Mouse (Mus musculus) hindbrain, postnatal 0 days (tissue): ENCODE results near the gene Satl1. TPM values are rescaled to one million over a fixed set of nuclear protein-coding genes. Genes with fewer than 3 reads are reported as not detected.

ENCODE experiments used
- ATAC-seq: fragments of 200-750 bp; cut with Nextera tagmentation; 2 replicates; pipeline ENCODE4 v1.8.0; 2017; ENCODE audit warnings: mild to moderate bottlenecking, moderate TSS enrichment, moderate library complexity
- DNase-seq: peaks from one replicate; pipeline ENCODE4 v3.0.0-alpha.2; 2015; ENCODE audit warnings: low spot score
- H3K27ac ChIP-seq: fragments of 300-500 bp; sonication (generic); 2 replicates; pipeline ENCODE4 v1.5.1; 2014; ENCODE audit warnings: mild to moderate bottlenecking
- H3K27me3 ChIP-seq: fragments of 300-500 bp; sonication (generic); 2 replicates; pipeline ENCODE4 v1.6.1; 2014; ENCODE audit warnings: low read length, mixed read lengths; ENCODE audit not compliant: insufficient read depth
- H3K36me3 ChIP-seq: fragments of 300-500 bp; sonication (generic); 2 replicates; pipeline ENCODE4 v1.6.1; 2014; ENCODE audit warnings: low read length, mixed read lengths; ENCODE audit not compliant: insufficient read depth
- H3K4me1 ChIP-seq: fragments of 300-500 bp; sonication (generic); 2 replicates; pipeline ENCODE4 v1.6.1; 2014; ENCODE audit warnings: antibody characterized with exemption, low read length, mixed read lengths; ENCODE audit not compliant: insufficient read depth
- H3K4me2 ChIP-seq: fragments of 300-500 bp; sonication (generic); 2 replicates; pipeline ENCODE4 v1.6.1; 2014; ENCODE audit warnings: low read depth, mild to moderate bottlenecking, low read length, moderate library complexity, mixed read lengths
- H3K4me3 ChIP-seq: fragments of 300-500 bp; sonication (generic); 2 replicates; pipeline ENCODE4 v1.5.1; 2014; ENCODE audit warnings: low read length
- H3K9ac ChIP-seq: fragments of 300-500 bp; sonication (generic); replicated peaks from 2 replicates; pipeline ENCODE4 v1.6.1; 2014; ENCODE audit warnings: mild to moderate bottlenecking, low read length, moderate library complexity, mixed read lengths
- H3K9me3 ChIP-seq: fragments of 300-500 bp; sonication (generic); 2 replicates; pipeline ENCODE4 v1.6.1; 2016; ENCODE audit warnings: low read length, mixed read lengths
- CTCF ChIP-seq: IDR thresholded peaks from 2 replicates; pipeline ENCODE4 v1.5.1; 2016; ENCODE audit warnings: antibody characterized with exemption, control low read depth, low read depth
- WGBS: fragments of 180-500 bp; shearing (Covaris S2); extraction: QIAGEN DNeasy Blood & Tissue Kit; methylation state at CpG from one replicate; pipeline ENCODE4 v1.1.7; 2014; 5-methylcytosine and 5-hydroxymethylcytosine counted together
- polyA plus RNA-seq: library from polyadenylated mRNA; unstranded; fragments of >200 nt; fragmentation: Nextera tagmentation; extraction: Ambion mirVana; gene quantifications from 2 replicates; pipeline ENCODE4 v1.2.1, GENCODE M21; 2015
- total RNA-seq: library from RNA; depleted of rRNA; stranded (reverse); fragments of >200 nt; gene quantifications from 2 replicates; pipeline ENCODE4 v1.2.3, GENCODE M21; 2014; rRNA removed

Gene Satl1
- total and polyA plus RNA-seq, 2 experiments from 2014 or later, result not detected

DNA sequence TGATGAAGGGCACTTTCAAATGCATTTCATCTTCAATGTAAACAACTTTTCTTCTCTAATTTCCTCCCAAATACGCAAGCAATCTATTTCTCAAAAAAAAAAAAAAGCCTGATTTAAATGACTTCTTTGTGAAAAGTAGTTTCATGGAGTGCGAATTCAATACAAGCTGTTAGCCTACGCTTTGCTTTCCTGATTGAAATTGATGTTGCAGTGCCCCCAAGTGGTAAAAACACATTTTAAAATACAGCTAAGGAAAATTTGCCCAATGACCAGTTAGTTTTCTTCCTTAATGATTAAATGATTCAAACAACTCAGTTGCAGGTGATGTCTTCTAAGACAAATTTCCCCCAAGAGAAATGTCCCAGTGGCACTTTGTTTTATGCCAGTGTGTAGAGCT, 58.2 kb downstream of the Satl1 start:
- Histone ChIP-seq H3K27me3 (no peaks in the 10 kb centered on the region), H3K27ac (no peak overlapping the region), H3K4me3 (no peak overlapping the region), H3K4me2 (no peak overlapping the region), H3K9me3 (no peaks in the 10 kb centered on the region), H3K36me3 (no peaks in the 10 kb centered on the region), H3K4me1 (no peaks in the 10 kb centered on the region), H3K9ac (no peak overlapping the region)
- 25% methylated on average over 3 of the region's 3 CpGs for WGBS
- peak; percentile 55 for TF ChIP-seq CTCF
- DNase-seq, result peak; percentile 77
- no peak for ATAC-seq

DNA sequence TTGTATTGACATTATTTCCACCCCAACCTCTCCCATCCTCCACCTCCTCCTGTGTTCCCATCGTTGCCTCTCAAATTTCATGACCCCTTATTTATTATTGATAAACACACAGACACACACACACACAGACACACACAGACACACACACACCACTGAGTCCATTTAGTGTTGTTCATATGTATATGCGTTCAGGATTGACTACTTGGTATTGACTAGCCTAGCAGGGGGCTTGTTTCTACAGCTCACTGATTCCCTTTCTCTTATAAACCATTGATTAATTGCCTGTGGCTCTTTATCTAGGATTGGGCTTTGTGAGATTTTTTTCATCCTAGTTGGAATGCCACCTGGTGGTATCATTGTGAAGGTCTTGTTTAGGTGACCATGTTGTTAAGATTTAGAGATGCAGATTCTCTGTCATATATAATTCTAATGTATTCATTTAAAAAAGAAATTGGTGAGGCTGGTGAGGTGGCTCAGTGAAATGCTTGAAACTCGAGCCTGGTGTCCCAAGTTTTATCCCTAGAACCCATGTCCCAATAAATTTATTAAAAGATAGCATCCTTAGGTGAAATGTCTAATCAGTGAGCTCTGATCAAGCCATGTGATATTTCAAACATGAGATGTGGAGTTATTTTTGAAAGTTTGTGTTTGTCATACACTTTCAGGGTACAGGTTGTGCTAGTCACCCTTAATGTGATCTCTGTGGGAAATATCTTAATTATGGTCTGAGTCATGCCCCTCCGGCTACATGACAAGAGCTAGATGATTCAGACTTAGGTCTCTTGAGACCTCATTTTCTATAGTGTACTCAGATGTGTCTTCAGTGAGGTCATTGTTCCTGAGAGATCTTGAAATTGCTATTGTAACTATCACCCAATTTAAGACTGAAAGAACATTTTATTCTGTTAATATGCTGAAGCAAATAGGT, 58.8 kb downstream of the Satl1 start:
- Histone ChIP-seq H3K4me1 (no peaks in the 10 kb centered on the region), H3K4me2 (no peak overlapping the region), H3K4me3 (no peak overlapping the region), H3K27ac (no peak overlapping the region), H3K27me3 (no peaks in the 10 kb centered on the region), H3K9me3 (no peaks in the 10 kb centered on the region), H3K9ac (no peak overlapping the region), H3K36me3 (no peaks in the 10 kb centered on the region)
- DNase-seq, result peak; percentile 33
- 53% methylated on average over 4 of the region's 4 CpGs for WGBS
- peak; percentile 25; the same call in 1 of the 2 replicates for TF ChIP-seq CTCF
- no peak for ATAC-seq

DNA sequence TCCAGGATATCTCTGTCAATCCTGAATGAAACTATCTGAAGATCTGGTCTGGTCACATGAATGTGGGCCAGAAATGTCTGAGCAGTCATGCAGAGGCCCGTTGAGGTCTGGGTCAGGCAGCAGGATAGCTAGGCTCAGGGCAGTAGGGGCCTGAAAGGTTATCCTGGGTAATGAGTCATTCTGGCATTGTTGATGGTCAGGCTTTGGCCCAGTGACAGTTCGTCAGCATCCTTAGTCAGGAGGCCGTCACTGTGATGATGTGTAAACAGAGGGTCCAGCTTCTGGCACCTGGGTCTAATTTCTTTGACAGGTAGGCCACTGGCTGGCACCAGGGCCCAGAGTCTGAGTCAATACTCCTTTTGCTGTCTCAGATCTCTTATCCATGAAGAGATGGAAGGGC, 67.1 kb downstream of the Satl1 start:
- no peak for ATAC-seq
- no peak overlapping the region for H3K4me2 ChIP-seq
- H3K4me3 ChIP-seq, result no peak overlapping the region
- no peaks in the 10 kb centered on the region for H3K36me3 ChIP-seq
- H3K9me3 ChIP-seq, result no peaks in the 10 kb centered on the region
- H3K27me3 ChIP-seq, result no peaks in the 10 kb centered on the region
- no peak for DNase-seq
- no peak overlapping the region for H3K27ac ChIP-seq
- TF ChIP-seq CTCF, result no peak
- no peaks in the 10 kb centered on the region for H3K4me1 ChIP-seq
- 89% methylated on average over 3 of the region's 3 CpGs for WGBS
- no peak overlapping the region for H3K9ac ChIP-seq

Other genes starting within 250 kb of the Satl1 start
- 0.05 and 0.25 TPM in 2 replicates for gene 4933403O08Rik, start 167.7 kb downstream of the Satl1 start, total RNA-seq
- 0.19 and 0.25 TPM in 2 replicates for gene 4933403O08Rik, start 167.7 kb downstream of the Satl1 start, polyA plus RNA-seq
- 4.3 and 5.5 TPM in 2 replicates for gene Apool, start 95.4 kb downstream of the Satl1 start, total RNA-seq
- 14.7 and 16.2 TPM in 2 replicates for gene Apool, start 95.4 kb downstream of the Satl1 start, polyA plus RNA-seq
- not detected in 2 replicates for gene 2010106E10Rik, start 88.5 kb upstream of the Satl1 start, total RNA-seq
- 0.14 and 0.23 TPM in 2 replicates for gene 2010106E10Rik, start 88.5 kb upstream of the Satl1 start, polyA plus RNA-seq
- 16.3 and 16.6 TPM in 2 replicates for gene Zfp711, start 193.7 kb upstream of the Satl1 start, total RNA-seq
- gene Zfp711, start 193.7 kb upstream of the Satl1 start, polyA plus RNA-seq, result 25.4 and 27.3 TPM in 2 replicates